Mouse (Mus musculus): Measurements from ENCODE around the gene Ldah.

Ldah gene

DNA sequence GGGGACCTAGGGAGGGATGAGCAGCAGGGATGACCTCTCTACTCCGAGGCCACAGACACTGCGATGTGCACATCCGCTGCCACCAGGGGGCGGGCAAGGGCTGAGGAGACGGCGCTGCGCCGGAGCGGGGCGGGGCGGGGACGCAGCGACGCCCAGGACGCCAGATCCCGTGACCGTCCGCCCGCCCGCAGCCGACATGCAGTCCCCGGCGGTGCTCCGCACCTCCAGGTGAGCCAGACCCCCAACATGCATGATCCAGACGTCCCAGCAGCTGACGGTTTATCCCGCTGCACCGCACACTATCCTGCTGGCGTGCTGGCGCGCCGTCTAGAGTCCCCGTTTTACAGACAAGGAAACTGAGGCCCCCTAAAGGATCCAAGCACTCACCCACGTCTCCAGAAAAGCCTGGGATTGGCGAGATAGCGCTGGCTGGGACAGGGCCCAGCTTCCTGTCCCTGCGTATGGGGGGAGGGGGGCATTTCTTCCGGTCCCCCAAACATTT is 105.4 kb downstream of the Ldah start, which contains the start of gene Hs1bp3:
Gene Hs1bp3, plus strand, starts transcription at position 163 of the 502 bp plus-strand sequence.
- peak; percentile 76 for DNase-seq (ENCODE audit: low spot score)

DNA sequence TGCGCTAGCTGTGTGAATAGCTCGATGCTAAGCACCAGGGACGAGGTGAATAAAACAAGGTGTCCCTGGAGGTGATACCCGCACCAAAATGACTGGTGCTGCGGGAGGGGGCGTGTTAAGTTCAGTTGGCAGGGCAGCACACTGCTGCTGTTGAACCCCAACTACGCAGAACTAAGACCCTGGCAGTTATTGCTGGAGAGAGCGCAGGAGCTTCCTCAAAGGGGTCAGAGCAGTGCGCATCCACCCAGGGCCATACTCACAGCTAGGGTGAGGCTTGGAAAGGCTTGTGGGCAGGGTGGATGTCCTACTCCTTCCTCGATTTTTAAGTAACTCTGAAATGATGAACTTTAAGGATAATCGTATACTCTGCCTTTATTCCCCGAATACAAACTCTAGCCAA is 105.9 kb downstream of the Ldah start:
- no peak for DNase-seq (ENCODE audit: low spot score)

DNA sequence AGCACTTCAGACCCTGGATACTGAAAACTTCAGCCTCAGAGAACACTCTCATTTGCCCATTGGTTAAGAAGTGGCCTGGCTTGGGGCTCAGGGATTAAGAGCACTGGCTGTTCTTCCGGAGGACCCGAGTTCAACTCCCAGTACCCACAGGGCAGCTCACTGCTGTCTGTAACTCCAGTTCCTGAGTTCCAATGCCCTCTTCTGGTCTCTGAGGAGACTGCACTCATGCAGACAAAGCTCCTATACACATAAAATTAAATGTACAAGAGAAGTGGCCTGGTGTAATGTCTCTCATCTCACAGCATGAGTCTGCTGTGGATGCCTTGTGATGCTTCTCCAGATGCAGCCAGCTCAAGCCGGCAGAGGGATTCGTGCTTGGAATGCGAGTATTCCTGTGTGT is 108.6 kb downstream of the Ldah start:
- no peak for DNase-seq (ENCODE audit: low spot score)

DNA sequence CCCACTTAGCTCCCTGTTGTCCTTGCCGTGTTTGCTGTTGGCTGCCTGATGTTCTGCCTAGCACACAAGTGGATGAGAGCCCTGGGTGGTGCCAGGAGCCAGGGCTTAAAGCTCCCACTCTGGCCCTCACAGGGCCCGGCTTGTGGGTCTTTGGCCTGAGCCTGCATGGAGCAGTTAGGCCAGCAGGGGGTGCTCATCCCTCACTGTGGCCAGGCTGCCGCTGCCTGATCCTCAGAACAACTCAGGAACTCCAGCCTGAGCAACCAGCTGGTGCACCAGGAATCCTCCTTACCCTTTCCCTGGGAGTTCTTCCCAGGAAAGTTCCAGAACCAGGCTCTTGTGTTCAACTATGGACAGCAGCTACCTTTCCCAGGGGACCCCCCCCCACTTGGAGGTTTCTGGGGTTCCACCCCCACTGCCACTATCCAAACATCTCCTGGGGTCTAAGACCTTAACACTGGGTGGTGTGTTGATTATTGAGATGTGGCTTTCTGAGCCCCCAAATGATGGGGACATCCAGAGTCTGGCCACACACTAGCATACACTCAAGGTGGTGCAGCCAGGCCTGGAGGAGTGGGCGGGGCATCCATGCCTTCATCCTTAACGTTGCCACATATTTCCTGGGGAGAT is 112.3 kb downstream of the Ldah start:
- DNase-seq (ENCODE audit: low spot score): peak; percentile 41

DNA sequence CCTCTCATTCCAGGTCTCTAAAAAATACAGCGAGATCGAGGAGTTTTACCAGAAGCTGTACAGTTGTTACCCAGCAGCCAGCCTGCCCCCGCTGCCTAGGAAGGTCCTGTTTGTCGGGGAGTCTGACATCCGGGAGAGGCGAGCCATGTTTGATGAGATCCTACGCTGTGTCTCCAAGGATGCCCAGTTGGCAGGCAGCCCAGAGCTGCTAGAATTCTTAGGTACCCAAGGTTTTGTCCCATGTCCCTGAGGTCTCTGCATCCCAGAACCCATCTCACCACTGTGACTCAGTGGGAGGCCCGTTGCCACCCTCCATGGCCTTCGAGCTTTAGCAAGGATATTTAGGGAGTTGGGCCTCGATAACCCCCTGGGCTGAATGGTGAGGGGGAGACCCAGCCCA is 113.6 kb downstream of the Ldah start:
- DNase-seq (ENCODE audit: low spot score): no peak

DNA sequence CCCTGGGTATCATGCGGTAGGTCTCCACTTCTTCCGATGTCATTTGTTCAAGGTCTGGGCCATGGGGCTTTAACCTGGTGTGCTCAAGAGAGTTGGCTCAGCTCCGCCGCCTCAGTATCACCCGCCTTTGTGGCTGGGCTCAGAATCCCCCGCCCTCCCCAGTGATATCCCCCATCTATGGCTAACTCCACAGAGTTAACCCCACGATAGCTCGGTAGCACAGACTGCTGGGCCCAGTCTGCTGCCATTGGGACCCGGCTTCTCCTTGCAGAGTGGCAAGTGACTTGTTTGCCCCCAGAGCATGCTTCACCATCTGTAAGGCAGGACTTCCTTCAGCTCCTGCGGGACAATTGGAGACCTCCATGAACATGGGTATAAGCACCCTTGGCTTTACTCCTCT is 116.2 kb downstream of the Ldah start:
- no peak for DNase-seq (ENCODE audit: low spot score)

DNA sequence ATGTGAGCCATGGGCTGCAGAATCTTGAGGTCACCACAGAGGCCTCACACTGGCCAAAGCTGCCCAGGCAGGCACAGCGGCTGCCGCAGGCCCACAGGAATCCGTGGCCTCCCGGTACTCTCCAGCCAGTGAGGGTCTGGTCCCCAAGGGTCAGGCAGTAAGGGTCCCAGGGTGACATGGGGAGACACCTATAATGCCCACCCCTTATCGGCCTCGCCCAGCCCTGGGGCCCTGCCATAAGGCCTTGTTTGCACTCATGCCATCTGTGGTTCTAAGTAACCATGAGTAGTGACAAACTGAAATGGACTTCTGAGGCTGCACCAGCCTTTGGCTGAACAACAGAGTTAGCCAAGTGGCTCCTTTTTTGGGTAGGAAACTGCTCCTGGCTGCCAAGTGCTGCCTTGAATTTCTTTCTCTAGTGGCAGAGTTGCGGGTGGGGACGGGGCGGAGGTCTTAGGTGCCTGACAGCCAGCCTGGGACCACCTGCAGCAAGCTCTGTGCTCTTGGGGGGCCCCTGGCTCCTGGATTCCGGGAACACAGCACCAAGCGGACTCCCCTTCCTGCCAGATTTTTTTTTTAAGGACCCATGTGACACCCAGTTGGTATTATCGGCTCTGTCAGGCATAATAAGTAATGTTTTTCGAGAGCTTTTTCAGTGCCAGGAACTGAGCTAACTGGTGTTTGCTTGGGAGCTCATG is 117.5 kb downstream of the Ldah start:
- no peak for DNase-seq (ENCODE audit: low spot score)

DNA sequence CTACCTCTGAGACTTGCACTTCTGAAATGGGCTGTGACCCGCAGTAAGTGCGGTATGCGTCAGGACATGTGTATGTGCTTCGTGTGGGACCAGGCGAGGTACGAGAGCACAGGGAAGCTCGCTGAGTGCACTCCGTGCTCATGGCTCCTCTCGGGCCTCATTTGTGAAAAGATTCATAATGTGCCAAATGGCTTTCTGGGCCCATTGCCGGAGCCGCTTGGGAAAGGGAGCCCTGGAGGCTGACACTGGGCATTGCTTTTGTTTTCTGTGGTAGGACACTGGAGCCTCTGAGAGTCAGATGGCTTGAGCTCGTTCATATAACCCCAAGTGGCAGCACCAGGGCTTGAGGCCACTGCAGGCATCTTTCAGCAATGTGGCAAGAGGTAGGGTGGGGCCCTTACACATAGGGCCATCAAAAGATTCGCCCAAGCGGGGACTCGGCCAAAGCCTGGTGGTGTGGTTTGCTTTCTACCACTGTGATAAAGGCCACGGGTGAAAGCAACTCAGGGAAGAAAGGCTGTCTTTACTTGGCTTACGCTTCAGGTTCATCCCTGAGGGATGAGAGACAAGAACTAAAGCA is 118.1 kb downstream of the Ldah start:
- DNase-seq (ENCODE audit: low spot score): no peak

DNA sequence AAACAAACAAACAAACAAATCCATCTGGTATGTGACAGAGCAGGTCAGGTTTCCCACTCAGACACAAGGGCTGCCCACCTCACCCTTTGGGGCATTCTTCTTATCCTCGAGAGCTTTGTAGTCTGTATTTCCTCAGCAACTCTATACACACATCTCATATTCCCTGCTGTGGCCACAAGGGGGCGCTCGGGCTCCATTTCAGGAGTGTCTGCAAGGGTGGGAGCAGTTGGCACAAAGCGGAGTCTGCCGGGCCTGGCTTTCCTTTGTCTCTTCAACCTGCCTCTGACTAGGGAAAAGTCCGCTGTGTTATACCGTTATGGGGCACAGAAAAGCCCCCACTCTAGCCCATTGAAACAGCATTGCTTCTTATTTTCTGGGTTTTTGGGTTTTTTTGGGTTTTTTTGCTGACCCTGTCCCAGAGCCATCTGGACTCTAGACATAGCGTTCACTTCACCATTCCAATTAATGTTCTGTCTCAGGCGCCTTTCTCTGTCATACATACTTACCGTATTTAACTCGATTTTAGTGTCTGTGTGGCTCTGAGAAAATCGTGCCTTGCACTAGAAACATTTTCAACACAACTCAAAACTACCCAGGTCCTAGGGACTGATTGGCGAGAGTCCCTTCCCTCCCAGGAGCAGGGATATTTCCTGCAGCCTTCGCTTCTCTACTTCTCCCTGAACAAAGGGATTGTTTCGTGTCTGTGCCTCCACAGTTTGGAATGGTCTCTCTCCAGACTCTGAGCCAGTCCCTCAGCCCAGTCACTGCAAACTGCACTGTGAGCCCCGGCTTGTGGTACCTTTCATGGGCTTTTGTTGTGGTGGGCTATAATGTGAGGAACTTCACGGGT is 119.1 kb downstream of the Ldah start:
- peak; percentile 82 for DNase-seq (ENCODE audit: low spot score)

DNA sequence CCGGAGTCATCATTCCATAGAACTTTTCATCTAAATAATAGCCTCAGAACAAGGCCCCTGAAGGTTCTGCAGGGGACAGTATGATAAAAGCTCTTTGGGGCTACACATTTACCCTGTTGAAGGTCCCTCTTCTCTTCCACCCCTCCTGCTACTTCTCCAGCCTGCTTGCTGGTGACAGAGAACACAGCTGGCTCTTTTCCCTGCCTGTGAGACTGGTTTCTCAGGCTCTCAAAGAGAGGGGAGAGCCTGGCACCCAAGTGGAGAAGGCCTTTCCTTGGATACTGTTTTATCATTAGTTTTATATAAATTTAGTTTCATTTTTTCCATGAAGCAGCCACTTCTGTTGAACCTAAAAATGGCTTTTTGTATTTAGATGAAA is 119.8 kb downstream of the Ldah start:
- DNase-seq (ENCODE audit: low spot score): no peak

DNA sequence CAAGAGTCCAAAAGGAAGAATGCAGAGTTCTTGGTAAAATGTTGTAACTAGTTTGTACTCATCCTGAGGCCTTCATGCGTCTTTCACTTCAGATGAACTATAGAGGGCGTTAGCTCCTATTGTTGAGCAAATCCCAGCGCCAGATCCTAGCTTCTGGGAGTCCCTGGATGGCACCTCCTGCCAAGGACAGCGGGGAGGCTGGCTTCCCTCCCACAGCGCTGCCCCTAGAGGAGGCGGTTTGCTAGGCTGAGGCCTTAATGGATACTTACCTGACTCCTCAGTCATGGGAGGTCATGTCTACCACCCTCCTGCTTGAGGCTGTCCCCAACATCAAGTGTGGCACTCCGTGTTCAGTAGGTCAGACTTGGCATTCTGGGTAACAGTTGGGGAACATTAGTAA is 121.3 kb downstream of the Ldah start:
- DNase-seq (ENCODE audit: low spot score): no peak

DNA sequence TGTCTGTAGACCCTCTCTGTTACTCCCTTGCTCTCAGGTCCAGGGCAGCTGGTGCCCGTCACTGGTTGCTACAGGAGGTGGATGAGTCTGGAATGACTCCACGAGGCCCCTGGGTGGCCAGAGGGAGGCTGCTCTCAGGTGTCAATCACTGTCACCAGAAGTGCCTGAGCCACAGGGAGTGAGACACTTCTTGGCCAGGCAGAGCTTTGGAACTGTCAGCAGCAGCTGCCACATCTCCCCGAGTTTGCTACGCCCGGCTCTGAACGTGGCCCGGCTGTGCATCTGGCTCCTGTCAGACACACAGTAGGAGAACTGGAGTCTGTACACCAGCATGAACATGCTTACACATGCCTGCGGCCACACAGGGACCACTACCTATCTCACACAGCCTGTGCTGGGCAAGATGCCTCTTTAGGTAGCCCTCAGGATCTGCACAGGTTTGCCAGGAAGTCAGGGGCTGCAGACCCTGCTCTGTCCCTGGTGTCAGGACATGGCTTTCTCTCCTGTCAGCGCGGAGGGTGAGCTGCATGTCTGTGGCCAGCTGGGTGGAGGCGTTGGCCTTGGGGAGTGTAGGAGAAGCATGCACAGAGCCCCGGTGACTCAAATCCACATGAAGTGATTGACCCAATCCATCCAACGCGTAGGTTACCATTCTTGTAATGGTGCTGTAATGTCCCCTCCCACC is 123.7 kb downstream of the Ldah start:
- DNase-seq (ENCODE audit: low spot score): no peak

DNA sequence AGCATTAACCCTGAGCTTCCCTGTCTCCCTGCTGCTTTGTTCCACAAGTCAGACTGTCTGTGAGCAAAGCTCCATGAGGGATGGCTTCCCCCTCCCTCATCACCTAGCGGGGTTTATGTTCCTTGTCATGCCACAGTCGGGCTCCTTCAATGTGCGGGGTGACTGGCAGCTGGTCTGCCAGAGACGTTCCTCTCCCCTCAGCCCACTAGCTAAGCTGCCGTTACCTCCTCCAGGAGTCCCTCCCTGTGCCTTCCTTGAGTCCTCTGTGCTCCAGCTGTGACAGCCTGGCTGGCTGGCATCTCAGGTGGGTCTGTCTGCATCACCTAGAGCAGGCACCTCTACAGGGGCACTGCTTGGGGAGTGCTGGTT is 124.3 kb downstream of the Ldah start:
- no peak for DNase-seq (ENCODE audit: low spot score)

DNA sequence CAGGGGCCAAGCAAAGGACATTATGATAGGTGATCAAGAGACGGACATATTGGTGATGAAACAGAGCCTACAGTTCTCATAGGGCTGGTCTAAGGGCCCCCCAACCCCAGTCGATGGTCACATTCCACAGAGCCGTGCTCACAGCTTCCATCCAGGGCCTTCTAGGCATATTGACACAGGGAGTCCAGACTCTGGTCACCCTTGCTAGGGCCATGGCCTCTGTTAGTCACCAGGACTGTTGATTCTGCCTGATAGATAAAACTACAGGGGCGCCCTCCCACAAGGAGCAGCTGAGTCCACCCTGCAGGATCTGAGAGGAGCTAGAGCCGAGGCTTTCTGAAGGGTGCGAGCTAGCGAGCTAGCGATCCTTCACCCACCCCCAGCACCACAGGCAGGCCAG is 125.7 kb downstream of the Ldah start:
- DNase-seq (ENCODE audit: low spot score): no peak

DNA sequence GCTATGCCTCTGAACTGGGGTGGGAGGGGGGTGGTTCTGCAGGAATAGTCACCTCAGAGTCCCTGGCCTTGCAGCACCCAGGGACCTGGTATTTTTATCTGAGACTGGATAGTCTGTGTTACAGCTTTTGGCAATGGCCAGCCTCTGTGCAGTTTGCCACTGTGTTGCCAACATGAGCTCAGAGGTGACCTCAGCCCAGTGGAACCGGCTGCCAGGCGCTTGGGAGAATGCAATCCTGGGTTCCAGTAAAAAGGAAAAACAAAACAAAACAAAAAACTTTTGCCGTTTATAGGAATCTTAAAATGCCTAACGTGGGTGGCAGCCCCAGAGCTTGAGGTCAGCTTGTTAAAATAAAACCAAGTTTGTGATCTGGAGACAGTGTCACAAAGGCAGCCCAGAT is 126.4 kb downstream of the Ldah start:
- peak; percentile 74 for DNase-seq (ENCODE audit: low spot score)
